Mouse (Mus musculus) kidney, adult 8-10 months (tissue): ENCODE measurements around the gene Olfr721-ps1.

Experiments used
- DNase-seq, 2 experiments: peaks; one replicate each; pipeline ENCODE4 v3.0.0; 2022

The Olfr721-ps1 gene

DNA sequence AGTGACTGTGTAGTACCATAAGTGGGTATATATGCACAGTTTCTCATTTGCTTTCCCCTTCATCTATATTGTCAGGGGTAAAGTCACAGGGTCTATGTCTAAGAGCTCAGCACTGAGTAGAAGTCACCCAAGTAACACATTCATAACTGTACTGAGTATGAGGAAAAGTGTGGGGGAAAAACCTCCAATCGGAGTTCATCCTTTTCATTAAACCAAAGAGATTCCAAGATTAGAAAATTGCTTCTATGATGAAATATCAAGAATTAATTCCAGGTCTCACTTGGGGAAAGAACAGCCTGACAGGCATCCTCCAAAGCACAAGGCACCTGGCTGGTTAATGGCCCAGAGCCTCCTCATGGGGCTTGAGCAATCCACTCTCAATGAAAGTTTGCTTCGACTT lies at the start of gene Olfr721-ps1:
Gene Olfr721-ps1 (plus strand): TSS at position 301 of the 400 bp plus-strand sequence.
- no peak for DNase-seq

GRCm38 (mm10) chr14:14351721-14352590 lies 49.1 kb upstream of the Olfr721-ps1 start:
- DNase-seq = no peak

DNA sequence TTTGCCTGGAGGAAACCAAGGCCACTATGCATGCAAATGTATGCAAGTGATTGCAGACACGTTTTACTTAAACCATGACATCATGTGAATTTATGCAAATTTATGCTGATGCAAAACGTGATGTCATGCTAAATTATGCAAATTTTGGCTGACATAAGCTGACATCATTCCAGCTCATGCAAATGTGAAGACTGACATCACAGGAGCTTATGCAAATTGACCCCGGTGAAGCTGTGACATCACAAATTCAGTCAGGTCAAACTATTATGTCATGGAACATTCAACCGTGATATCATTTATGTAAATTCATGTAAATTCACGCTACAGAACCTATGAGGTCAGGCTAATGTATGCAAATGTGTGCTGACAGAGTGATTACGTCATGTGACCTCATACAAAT lies 48.5 kb upstream of the Olfr721-ps1 start:
- no peak for DNase-seq

DNA sequence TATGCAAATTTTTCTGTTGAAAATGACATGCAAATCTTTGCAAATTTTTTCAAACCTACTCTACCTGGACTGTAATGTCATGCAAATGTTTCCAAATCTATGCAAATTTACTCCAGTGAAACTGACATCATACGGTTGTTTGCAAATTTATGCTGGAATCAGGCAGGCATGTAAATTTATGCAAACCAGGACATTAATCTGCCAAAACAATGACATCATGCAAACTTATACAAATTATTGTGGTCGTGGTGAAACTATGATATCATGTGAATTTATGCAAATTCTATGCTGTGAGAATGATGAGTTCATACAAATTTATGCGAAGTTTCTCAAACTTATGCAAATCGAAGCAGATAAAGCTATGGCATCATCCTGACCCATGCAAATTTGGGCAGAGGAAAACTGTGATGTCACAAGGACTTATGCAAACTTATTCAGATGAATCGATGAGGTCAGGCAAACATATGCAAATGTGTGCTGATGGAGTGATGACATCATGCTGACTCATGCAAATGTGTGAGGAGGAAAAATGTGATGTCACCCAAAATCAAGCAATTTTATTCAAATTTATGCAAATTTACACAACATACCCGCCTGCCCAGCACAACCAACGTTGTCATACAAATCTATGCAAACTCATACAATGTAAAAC lies 47.9 kb upstream of the Olfr721-ps1 start:
- DNase-seq = no peak

DNA sequence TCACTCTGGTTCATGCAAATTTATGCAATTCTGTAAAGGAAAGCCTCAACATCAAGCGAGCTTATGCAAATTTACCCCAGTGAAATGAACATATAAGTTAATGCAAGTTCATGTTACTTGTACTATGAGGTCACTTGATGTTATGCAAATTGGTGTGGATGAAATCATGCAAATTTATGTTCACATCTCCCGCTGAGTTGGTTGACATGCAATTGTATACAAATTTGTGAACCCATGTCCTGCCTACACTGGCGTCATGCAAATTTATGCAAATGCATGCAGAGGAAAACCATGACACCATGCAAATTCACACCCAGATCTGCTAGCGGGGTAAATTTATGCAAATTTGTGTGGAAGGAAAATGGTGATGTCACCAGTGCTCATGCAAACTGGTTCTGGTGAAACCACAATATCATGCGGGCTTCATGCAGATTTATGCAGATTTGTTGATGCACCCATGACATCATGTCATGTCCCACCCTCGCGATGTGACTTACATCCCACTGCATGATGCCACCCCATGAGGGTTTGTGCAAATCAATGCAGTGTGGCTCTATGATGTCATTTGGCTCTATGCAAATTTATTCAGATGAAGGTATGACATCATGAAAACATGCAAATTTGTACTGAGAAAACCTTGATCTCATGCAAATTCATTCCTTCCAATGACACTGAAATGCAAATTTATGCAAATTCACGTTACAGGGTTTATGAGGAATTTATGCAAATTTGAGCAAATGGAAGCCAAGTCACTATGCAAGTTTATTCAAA lies 47.2 kb upstream of the Olfr721-ps1 start:
- DNase-seq = no peak

DNA sequence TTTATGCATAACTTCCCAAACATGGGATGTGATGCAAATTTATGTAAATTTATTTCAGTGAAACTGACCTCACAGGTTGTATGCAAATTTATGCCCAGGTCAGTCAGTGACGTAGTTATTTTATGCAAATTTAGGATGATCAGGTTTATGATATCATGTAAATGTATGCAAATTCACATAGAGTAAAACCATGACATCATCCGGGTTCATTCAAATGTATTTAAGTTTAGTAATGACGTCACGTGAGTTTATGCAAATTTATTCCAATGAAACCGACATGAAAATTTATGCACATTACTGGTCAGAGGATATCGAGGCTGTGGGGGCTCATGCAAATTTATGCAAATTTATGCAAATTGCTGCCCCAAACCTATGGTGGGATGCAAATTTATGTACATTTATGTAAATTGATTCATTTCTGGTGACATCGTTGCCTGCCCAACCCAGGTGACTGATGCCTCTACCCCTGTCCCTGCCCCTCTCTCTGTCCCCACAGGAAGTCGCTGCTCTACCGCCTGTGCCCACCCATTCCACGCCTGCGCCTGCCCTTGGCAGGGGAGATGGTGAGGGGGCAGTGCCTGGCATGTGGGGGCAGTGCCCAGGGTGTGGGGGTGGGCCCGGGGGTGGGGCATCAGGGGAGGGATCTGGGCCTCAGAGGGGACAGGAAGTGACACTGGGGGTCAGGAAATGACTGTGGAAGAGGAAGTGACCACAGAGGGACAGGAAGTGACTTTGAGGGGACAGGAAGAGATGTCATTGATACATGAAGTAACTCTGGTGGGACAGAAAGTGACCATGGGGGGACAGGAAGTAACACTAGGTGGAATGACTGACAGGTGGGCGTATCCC lies 46.4 kb upstream of the Olfr721-ps1 start:
- no peak for DNase-seq

- DNase-seq = no peak
Measured at GRCm38 (mm10) chr14:14355360-14355646, 45.8 kb upstream of the Olfr721-ps1 start.

DNA sequence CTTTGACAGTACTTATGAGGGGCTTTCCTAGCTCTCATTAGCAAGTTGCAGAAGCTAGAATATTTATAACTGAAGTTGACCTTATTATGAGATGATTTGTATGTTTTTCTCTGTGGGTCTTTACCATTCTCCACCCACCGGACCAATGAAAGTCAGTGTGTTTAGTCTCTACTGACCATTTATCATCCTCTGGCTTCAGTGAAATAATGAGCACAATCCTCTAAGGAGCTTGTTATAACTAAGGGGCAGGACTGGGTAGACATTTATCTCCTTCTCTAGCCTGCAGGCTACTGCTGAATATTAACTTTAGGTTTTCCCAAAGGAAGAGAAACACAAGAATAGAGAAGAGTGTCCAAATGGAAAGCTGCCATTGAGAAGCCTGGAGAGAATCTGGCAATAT lies 5.6 kb upstream of the Olfr721-ps1 start:
- DNase-seq = no peak

GRCm38 (mm10) chr14:14436078-14436658 lies 35.1 kb downstream of the Olfr721-ps1 start:
- DNase-seq = no peak
